8 mouse cellular contexts compared by ENCODE assay signal in the genomic region with DNA sequence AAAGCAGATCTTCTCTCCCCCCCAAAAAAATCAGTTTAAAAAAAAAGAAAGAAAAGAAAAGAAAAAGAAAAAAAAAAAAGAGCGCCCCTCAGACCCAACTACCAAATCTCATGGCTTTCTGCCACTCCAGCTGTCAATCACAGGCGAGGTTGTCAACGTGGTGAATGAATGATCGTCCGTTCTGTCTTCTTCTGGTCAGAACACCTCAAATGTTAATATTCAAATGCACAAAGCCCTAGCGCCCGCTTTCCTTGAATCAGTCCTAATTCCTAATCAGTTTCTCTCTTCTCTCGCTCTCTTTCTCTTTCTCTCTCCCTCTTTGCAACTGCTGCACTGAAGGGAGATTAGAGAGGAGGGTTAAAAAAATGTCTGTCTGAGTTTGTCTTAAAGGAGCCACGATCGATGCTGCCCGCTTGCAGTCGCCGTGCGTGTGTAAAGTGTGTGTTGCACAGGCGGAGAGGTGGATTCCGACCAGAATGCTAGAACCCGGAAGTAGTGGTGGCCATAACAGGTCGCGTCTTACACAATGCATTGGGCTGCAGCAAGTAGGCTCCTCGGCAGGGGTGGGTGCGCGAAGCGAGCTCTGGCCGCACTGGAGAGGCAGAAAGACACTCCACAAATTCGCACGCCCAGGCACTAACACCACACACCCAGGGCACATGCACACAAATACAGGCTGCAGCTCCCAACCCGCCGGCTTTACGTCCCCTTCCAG. TPM values are rescaled to one million over a fixed set of nuclear protein-coding genes. Genes with fewer than 3 reads are reported as not detected.
A peak's percentile ranks its signal among the peaks of the same experiment; 100 is the strongest.
DNase-seq lines count a peak whose midpoint lies in the region; ATAC-seq lines count a peak whose summit lies in the region.

A gene (minus strand): TSS at position 497 of the 715 bp plus-strand sequence.

- H3K27me3 ChIP-seq in intestine, embryonic 16.5 days (replicated peaks; ENCODE audit: control insufficient read depth, insufficient read depth, low read length) = no peaks in the 10 kb centered on the region
- peaks cover 42% of the 10 kb centered on the region for H3K27me3 ChIP-seq in midbrain, embryonic 10.5 days (ENCODE audit: low read depth, poor library complexity, severe bottlenecking)

- no peaks in the 10 kb centered on the region; the same call in 1 of the 2 replicates for H3K36me3 ChIP-seq in intestine, embryonic 16.5 days (ENCODE audit: control insufficient read depth, insufficient read depth, low read length)
- H3K36me3 ChIP-seq in midbrain, embryonic 10.5 days = peaks cover 5% of the 10 kb centered on the region; the same call in 1 of the 2 replicates

- peak within 1 kb of the TSS; percentile 97 for H3K9ac ChIP-seq in intestine, embryonic 16.5 days (ENCODE audit: low read depth, low read length)

- peak within 1 kb of the TSS; percentile 98 for H3K27ac ChIP-seq in intestine, embryonic 16.5 days (ENCODE audit: low read length)
- H3K27ac ChIP-seq in midbrain, embryonic 10.5 days (replicated peaks) = peak within 1 kb of the TSS; percentile 99

- 0 out of 2 replicates have a peak, but pooled peaks cover 7% of the 10 kb centered on the region for H3K4me1 ChIP-seq in intestine, embryonic 16.5 days (ENCODE audit: control insufficient read depth, insufficient read depth, low read length)
- peaks cover 71% of the 10 kb centered on the region for H3K4me1 ChIP-seq in midbrain, embryonic 10.5 days

- peak; percentile 96 for DNase-seq in adrenal gland, adult 2 months
- peak; percentile 93 for DNase-seq in embryo, embryonic 11 days
- peak; percentile 73 to 87 for DNase-seq in gastrocnemius, postnatal 4 days (ENCODE audit: low spot score in 2 of 2)
- DNase-seq in left cerebral cortex, postnatal 36 days (ENCODE audit: low spot score in 2 of 2) = peak; percentile 68 to 82
- peak; percentile 92 for DNase-seq in midbrain, embryonic 10.5 days (ENCODE audit: low spot score)
- peak; percentile 94 for DNase-seq in skeletal muscle tissue, adult 2 months (ENCODE audit: low read depth, low spot score)

- H3K9me3 ChIP-seq in intestine, embryonic 16.5 days (ENCODE audit: control insufficient read depth, low read length) = no peaks in the 10 kb centered on the region
- H3K9me3 ChIP-seq in midbrain, embryonic 10.5 days (replicated peaks) = no peaks in the 10 kb centered on the region

- H3K4me2 ChIP-seq in intestine, embryonic 16.5 days (ENCODE audit: low read depth, low read length) = peak within 1 kb of the TSS; percentile 82

- intact Hi-C loops in left cerebral cortex, postnatal 36 days (cut with DNase I) = loop anchor here (5.0 kb wide), 1 partner anchor 266 kb away; no protein-coding TSS in a partner anchor

- peak within 1 kb of the TSS; percentile 79 for H3K4me3 ChIP-seq in intestine, embryonic 16.5 days (ENCODE audit: low read length)
- H3K4me3 ChIP-seq in midbrain, embryonic 10.5 days = peak within 1 kb of the TSS; percentile 75

- WGBS in intestine, embryonic 16.5 days = under 1% methylated on average over 29 of the region's 29 CpGs
- under 1% methylated on average over 29 of the region's 29 CpGs for WGBS in midbrain, embryonic 10.5 days

- peak; percentile 91 for ATAC-seq in intestine, embryonic 16.5 days
- ATAC-seq in erythroid progenitor cell, adult 5-6 weeks (replicated peaks; ENCODE audit: low FRiP score, poor library complexity, severe bottlenecking) = no peak

RNA-seq across cellular contexts. Expression of the gene that starts here (rescaled TPM):
- total RNA-seq in adrenal gland, adult 2 months (2021) = 10 to 100 TPM; 45.9 to 50.7 TPM
- 22.6 and 27.5 TPM in 2 replicates for polyA plus RNA-seq in adrenal gland, adult 2 months (2012; rRNA removed)
- 10 to 100 TPM; 11.8 to 13.3 TPM for total RNA-seq in gastrocnemius, postnatal 4 days (2021)
- 76.1 and 84.7 TPM in 2 replicates for polyA plus RNA-seq in intestine, embryonic 16.5 days (2015; fragmentation: Nextera tagmentation; extraction: Ambion mirVana)
- 1 to 10 TPM; 4.6 to 7.0 TPM for total RNA-seq in left cerebral cortex, postnatal 36 days (2021)
- 44.5 and 48.0 TPM in 2 replicates for polyA plus RNA-seq in midbrain, embryonic 10.5 days (2016; fragmentation: Nextera tagmentation; extraction: Ambion mirVana)
- total RNA-seq in erythroid progenitor cell, adult 5-6 weeks (2015; ENCODE audit: low replicate concordance) = 6.1 and 8.0 TPM in 2 replicates
- 1.8 and 3.5 TPM in 2 replicates for total RNA-seq in erythroid progenitor cell, adult 5-6 weeks (2017; ENCODE audit: low replicate concordance)
